Mouse (Mus musculus) urinary bladder, postnatal 10 days (tissue): ENCODE data around the gene Sit1.
"Not testable (repeated sequence)": the region's sequence is repeated elsewhere in the genome, so short reads cannot be mapped to it uniquely, and the experiment has no call there.

ENCODE experiments used
- DNase-seq: peaks from one replicate; pipeline ENCODE4 v3.0.0; 2022; ENCODE audit warnings: low spot score

Sit1 gene

GRCm38 (mm10) chr4:43499407-43500333 is 16.1 kb upstream of the Sit1 start, which contains the start of gene Arhgef39:
Arhgef39 (minus strand) TSS chr4:43499695.
- no peak for DNase-seq

DNA sequence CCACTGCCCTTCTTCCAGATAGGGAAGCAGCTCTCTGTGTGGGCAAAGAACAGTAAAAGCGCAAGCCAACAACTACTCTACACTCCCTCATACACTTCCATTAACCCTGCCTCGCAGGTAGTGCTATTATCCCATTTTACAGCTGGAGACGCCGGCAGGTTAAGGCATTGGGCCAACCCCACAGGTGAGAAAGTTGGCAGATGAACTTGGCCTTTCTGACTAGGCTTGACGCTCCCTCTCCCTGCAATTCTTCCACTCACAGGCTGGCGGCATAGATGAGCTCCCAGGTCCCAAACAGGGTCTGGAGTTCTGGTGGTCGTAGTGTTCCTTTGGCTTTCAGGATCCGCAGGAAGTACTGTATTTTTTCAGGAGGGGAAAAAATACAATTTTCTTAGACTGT is 15.4 kb upstream of the Sit1 start:
- no peak for DNase-seq

GRCm38 (mm10) chr4:43497946-43498345 is 14.4 kb upstream of the Sit1 start:
- DNase-seq, result no peak

GRCm38 (mm10) chr4:43497405-43497804 is 13.9 kb upstream of the Sit1 start:
- no peak for DNase-seq

DNA sequence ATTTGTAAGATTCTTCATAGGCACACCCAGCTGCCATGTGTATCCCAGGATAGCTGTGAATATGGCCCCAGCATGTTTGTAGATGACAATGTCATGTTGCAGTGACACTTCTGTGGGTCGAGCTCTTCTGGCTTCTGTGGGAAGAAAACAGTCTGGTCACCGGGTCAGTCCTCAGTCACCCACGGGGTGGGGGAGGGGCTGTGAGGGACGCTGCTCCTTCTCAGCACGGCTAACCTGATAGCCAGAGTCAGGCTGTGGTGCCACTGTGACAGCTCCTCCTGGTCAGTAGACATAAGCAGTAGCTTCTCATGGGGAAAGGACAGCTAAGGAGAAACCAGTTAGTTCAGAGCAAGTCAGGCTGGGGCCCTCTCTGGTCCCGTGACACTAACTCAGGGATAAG is 13.1 kb upstream of the Sit1 start:
- DNase-seq, result no peak

DNA sequence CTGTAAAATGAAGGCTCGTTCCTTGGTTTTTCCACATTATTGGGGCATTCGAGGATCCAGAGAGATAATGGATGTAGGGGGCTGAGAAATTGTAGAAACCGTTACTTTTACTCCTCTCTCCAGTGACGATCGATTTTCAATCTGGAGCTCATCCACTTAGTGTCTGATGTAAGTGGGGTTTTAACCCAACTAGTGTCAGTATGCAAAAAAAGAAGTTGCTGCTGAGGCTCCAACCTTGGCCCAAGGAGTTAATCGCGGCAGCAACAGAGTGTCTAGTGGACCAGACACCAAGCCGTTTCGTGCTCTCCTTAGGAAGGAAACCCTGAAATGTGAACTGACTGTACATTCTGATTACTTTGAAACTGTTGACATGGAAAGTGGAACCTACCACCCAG is 10.3 kb upstream of the Sit1 start:
- no peak for DNase-seq

GRCm38 (mm10) chr4:43493186-43493845 is 9.8 kb upstream of the Sit1 start:
- DNase-seq, result peak; percentile 90

GRCm38 (mm10) chr4:43492821-43493185 is 9.3 kb upstream of the Sit1 start, which contains the start of gene Ccdc107:
Ccdc107 (plus strand) TSS chr4:43492900.
- peak; percentile 53 for DNase-seq

- DNase-seq, result no peak
These were observed 8.7 kb upstream of the Sit1 start for GRCm38 (mm10) chr4:43492101-43492820.

DNA sequence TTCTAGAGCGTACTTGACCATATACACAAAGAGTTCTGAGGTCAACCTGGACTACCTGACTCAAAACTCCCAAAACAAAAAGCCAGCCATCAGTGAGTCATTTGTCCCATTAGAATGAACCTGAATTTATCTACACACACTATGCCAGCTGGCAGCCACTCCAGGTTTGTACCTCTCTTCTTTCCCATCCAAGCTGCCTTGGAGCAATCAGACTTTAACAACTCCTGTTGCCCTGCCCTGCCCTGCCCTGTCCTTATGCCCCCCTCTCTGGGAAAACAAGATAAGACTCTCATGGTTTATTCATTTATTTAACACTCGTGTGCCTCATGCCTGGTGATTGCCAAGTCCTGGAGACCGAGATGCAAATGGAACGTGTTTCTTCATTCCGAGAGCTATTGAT is 7.3 kb upstream of the Sit1 start:
- DNase-seq, result no peak

GRCm38 (mm10) chr4:43489611-43490010 is 6.1 kb upstream of the Sit1 start:
- DNase-seq, result no peak

- DNase-seq, result not testable (repeated sequence)
These were observed 2.1 kb upstream of the Sit1 start for GRCm38 (mm10) chr4:43485666-43486065.

DNA sequence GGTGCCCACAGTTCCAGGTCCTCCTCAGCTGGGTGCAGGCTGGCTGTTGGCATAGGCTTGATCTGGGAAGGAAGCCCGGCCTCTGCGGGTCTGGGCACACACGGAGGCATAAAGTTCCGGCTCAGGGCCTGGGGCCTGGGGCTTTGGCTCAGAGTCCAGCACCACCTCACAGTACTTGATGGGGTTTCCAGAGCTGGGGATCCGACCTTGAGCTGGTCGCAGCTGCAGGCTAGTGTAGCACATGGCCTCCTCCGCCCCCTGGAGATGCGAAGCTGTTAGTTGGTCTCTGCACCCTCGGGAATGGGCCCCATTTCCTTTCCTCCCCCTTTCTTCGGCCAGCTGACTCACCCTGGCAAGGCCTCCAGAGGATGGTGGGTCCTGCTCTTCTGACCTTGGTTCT is 943 bp downstream of the Sit1 start:
- no peak for DNase-seq

- DNase-seq, result no peak
These were observed 1.6 kb downstream of the Sit1 start for GRCm38 (mm10) chr4:43481894-43482456.

GRCm38 (mm10) chr4:43480985-43481384 is 2.5 kb downstream of the Sit1 start:
- no peak for DNase-seq

GRCm38 (mm10) chr4:43478906-43479832 is 4.4 kb downstream of the Sit1 start:
- peak; percentile 49 for DNase-seq

- DNase-seq, result no peak
These were observed 5.0 kb downstream of the Sit1 start for GRCm38 (mm10) chr4:43478534-43478858.

DNA sequence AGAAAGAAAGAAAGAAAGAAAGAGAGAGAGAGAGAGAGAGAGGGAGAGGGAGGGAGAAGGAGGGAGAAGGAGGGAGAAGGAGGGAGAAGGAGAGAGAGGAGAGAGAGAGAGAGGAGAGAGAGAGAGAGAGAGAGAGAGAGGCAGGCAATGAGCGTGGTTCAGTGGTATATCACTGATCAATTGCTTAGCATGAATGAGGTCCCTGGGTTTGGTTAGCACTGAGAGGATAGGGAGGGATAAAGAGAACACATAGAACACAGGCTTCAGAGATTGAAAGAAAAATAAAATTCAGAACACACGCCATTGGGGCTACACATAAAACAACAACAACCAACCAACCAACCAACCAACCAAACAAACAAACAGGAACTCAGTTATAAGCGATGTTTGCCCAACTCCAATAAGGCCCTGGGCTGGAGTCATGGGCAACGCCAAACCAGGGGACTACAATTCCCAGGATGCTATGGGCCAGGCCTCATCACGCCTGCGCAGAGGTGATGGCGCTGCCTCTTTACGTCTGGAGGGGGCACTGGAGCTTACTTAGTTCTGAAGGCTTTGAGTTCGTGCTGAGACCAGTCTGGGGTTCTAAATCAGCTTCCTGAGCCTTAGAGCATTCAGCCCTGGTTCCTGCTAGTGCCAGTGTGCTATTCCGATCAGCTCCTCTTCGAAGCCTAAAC is 5.5 kb downstream of the Sit1 start:
- no peak for DNase-seq

GRCm38 (mm10) chr4:43476604-43477003 is 6.9 kb downstream of the Sit1 start:
- DNase-seq, result no peak

DNA sequence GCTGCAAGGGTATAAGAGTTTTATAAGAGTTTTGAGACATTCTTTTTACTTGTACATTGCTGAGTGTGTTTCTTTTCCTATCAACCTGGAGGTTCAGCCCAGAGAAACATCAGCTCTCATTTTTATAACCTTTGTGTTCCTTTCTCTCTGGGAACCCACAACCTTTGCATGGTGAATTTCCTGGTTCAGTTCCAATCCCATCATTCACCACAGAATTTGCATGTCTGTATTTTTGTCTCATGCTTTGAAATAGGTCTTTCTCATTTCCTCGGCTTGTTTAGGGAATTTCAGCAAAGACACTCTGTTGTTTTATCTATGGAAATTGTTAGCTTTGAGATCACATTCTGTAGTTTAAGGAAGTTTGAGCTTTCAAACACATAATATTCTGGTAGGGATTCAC is 9.9 kb downstream of the Sit1 start:
- DNase-seq, result no peak

DNA sequence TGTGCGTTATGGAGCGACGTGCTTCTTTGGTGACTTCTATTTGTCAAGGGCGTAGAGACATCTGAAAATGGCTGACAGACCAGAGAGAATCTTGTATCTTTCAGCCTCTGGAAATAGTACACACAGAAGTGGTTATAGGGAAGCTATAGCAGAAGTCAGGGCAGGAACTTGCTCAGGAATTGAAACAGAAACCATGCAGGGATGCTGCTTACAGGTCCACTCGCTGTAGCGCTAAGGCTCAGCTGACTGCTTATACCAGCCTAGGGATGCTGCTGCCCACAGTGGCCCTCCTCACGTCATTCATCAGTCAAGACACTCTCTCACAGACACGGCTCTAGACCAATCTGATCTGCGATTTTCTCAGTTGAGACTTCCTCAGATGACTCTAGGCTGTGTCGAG is 13.2 kb downstream of the Sit1 start:
- no peak for DNase-seq
